Mouse (Mus musculus) heart, embryonic 16.5 days (tissue): ENCODE data around the gene Rnf123. TPM values are rescaled to one million over a fixed set of nuclear protein-coding genes. Genes with fewer than 3 reads are reported as not detected.

Experiments
- ATAC-seq: fragments of 200-750 bp; cut with Nextera tagmentation; replicated peaks from 2 replicates; pipeline ENCODE4 v1.8.0; 2017; ENCODE audit warnings: moderate number of reproducible peaks; ENCODE audit not compliant: insufficient read depth, low FRiP score; ENCODE audit errors: extremely low read depth
- H3K27ac ChIP-seq: fragments of 300-500 bp; sonication (generic); 2 replicates; pipeline ENCODE4 v1.5.1; 2014; ENCODE audit warnings: mild to moderate bottlenecking, low read length, control low read depth, moderate library complexity
- H3K27me3 ChIP-seq: fragments of 300-500 bp; sonication (generic); 2 replicates; pipeline ENCODE4 v1.6.1; 2014; ENCODE audit warnings: low read length, mixed read lengths; ENCODE audit not compliant: control insufficient read depth, insufficient read depth
- H3K36me3 ChIP-seq: fragments of 300-500 bp; sonication (generic); 2 replicates; pipeline ENCODE4 v1.6.1; 2014; ENCODE audit not compliant: control insufficient read depth, insufficient read depth
- H3K4me1 ChIP-seq: fragments of 300-500 bp; sonication (generic); 2 replicates; pipeline ENCODE4 v1.6.1; 2014; ENCODE audit warnings: low read length, mixed read lengths; ENCODE audit not compliant: control insufficient read depth, insufficient read depth
- H3K4me2 ChIP-seq: fragments of 300-500 bp; sonication (generic); 2 replicates; pipeline ENCODE4 v1.6.1; 2014; ENCODE audit warnings: low read depth, mild to moderate bottlenecking, control low read depth, low read length
- H3K4me3 ChIP-seq: fragments of 300-500 bp; sonication (generic); 2 replicates; pipeline ENCODE4 v1.5.1; 2014; ENCODE audit warnings: mild to moderate bottlenecking, control low read depth, low read length
- H3K9ac ChIP-seq: fragments of 300-500 bp; sonication (generic); 2 replicates; pipeline ENCODE4 v1.6.1; 2014; ENCODE audit warnings: low read length, control low read depth
- H3K9me3 ChIP-seq: fragments of 300-500 bp; sonication (generic); replicated peaks from 2 replicates; pipeline ENCODE4 v1.6.1; 2016; ENCODE audit warnings: low read length; ENCODE audit not compliant: control insufficient read depth
- WGBS: fragments of 180-500 bp; shearing (Covaris S2); extraction: QIAGEN DNeasy Blood & Tissue Kit; methylation state at CpG from one replicate; pipeline ENCODE4 v1.1.7; 2014; 5-methylcytosine and 5-hydroxymethylcytosine counted together
- polyA plus RNA-seq: library from polyadenylated mRNA; unstranded; fragments of >200 nt; fragmentation: Nextera tagmentation; extraction: Ambion mirVana; gene quantifications from 2 replicates; pipeline ENCODE4 v1.2.1, GENCODE M21; 2015

Gene Rnf123
- polyA plus RNA-seq, 1 experiment from 2014 or later: 31.3 TPM

DNA sequence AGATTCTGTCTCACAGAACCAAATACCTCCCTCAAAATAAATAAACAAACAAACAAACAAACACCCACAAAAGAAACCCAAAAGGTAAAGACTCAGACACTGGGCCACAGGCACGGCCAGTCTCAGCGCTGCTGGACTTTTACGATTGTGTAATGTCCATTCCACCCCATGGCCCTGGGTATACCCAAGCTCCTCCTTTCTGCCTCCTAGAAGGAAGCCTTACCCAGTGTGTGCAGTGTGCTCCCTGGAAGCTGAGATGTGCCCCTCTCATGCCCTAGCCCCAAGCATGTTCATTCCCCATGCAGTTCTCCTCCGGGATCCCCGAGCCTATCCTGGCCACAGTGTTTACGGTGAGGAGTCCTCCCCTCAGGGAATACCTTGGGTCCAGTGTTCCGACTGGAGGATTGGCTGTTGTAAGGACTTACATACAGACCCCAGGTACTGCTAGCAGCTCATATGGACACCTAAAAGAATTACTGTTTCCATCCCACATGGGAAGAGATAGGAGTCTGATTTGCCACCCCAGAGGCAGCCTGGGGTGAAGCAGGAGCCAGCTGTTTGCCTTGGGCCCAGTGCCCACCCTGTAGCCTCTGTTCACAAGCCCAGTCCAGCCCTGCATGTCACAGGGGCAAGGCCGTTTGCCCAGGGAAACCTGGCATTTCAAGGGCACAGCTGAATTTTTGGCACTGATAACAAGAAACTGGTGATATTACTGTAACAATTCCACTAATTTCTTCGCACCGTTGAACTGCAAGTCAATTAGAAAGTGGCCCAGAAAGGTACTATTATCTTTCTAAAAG is 38.2 kb upstream of the Rnf123 start:
- Histone ChIP-seq H3K9me3 (no peaks in the 10 kb centered on the region), H3K4me1 (peaks cover 15% of the 10 kb centered on the region), H3K9ac (no peak overlapping the region), H3K27ac (no peak overlapping the region), H3K4me2 (no peak overlapping the region), H3K4me3 (no peak overlapping the region), H3K27me3 (no peaks in the 10 kb centered on the region), H3K36me3 (no peaks in the 10 kb centered on the region)
- no peak for ATAC-seq
- 83% methylated on average over 10 of the region's 10 CpGs for WGBS

DNA sequence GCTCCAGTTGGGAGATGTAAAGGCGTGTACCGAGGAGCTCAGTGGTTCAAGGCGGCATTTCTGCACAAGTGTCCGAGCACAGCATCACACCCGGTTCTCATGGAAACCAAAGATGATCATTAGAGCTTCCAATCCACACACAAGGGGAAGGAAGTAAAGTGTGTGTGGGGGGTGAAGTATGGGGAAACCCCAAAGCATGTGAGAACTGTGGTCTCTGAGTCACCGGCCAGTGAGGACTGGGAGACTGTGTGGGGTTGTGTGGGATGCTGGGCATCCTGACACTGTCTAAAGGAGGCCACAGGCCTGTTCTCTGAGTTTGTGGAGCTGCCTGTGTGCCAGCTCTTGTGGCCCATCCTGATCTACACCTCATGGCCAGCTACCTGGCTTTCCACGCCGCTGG is 37.5 kb upstream of the Rnf123 start:
- Histone ChIP-seq H3K36me3 (no peaks in the 10 kb centered on the region), H3K9me3 (no peaks in the 10 kb centered on the region), H3K4me1 (peaks cover 15% of the 10 kb centered on the region), H3K27me3 (no peaks in the 10 kb centered on the region), H3K9ac (no peak overlapping the region), H3K4me2 (no peak overlapping the region), H3K4me3 (no peak overlapping the region), H3K27ac (peak overlapping the region; percentile 84)
- WGBS: 87% methylated on average over 8 of the region's 8 CpGs
- ATAC-seq: no peak

GRCm38 (mm10) chr9:108119891-108120411 is 36.8 kb upstream of the Rnf123 start:
- H3K27me3 ChIP-seq: no peaks in the 10 kb centered on the region
- peak overlapping the region; percentile 31; the same call in 1 of the 2 replicates for H3K4me2 ChIP-seq
- H3K4me1 ChIP-seq: peaks cover 15% of the 10 kb centered on the region
- H3K36me3 ChIP-seq: no peaks in the 10 kb centered on the region
- no peaks in the 10 kb centered on the region for H3K9me3 ChIP-seq
- H3K9ac ChIP-seq: peak overlapping the region; percentile 62
- peak; percentile 93 for ATAC-seq
- WGBS: 19% methylated on average over 9 of the region's 11 CpGs
- H3K27ac ChIP-seq: peak overlapping the region; percentile 84
- H3K4me3 ChIP-seq: no peak overlapping the region

GRCm38 (mm10) chr9:108117143-108117542 is 34.0 kb upstream of the Rnf123 start:
- WGBS: 67% methylated on average over 4 of the region's 4 CpGs
- no peak overlapping the region for H3K4me3 ChIP-seq

DNA sequence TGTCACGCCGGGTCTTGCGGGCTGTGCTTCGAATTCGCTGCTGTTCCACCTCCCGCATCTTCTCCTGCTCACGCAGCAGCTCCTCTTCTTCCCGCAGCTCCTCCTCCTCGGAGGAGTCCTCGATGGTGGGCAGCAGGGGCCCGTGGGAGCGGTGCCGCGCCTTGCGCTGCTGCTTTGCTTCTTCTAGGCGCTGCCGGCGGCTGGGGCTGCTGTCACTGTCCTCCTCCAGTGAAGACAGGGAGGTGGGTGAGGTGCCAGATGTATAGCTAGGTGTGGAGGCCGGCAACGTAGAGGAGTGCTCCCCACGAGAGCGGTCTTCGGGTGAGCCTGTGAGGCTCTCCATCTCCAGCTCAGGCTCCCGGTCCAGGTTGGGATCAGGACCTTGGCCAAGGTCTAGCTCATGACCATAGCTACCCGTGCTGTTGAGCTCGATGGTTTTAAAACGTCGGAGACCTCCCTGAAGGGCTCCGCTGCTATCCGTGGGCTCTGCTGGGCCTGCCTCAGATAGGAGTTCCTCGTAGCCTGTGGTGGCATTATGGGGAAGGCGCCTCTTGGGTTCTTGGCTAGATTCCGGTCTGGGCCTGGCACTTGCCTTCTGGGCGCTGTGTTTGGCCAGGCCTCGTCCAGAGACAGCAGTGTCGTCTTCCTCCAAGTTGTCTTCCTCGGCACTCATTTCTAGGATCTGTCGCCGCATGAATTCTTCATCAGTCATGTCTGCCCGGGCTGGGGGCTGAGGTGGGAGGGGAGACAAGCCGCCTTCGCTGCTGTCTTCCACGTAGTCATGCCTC is 32.3 kb upstream of the Rnf123 start:
- Histone ChIP-seq H3K27me3 (peaks cover 8% of the 10 kb centered on the region), H3K4me2 (no peak overlapping the region), H3K4me1 (peaks cover 18% of the 10 kb centered on the region), H3K27ac (no peak overlapping the region), H3K4me3 (no peak overlapping the region), H3K9me3 (peaks cover 3% of the 10 kb centered on the region; the same call in 1 of the 2 replicates), H3K36me3 (no peaks in the 10 kb centered on the region), H3K9ac (no peak overlapping the region)
- no peak for ATAC-seq
- WGBS: 62% methylated on average over 43 of the region's 43 CpGs

More at GRCm38 (mm10) chr9:108117143-108117542, 34.0 kb upstream of the Rnf123 start:
- Histone ChIP-seq H3K36me3 (no peaks in the 10 kb centered on the region), H3K9ac (no peak overlapping the region), H3K9me3 (peaks cover 3% of the 10 kb centered on the region; the same call in 1 of the 2 replicates), H3K4me1 (peaks cover 15% of the 10 kb centered on the region), H3K4me2 (no peak overlapping the region), H3K27me3 (peaks cover 8% of the 10 kb centered on the region), H3K27ac (no peak overlapping the region)
- ATAC-seq: no peak

- Histone ChIP-seq H3K4me2 (no peak overlapping the region), H3K27me3 (peaks cover 8% of the 10 kb centered on the region), H3K4me3 (no peak overlapping the region), H3K9me3 (peaks cover 3% of the 10 kb centered on the region; the same call in 1 of the 2 replicates), H3K27ac (no peak overlapping the region), H3K36me3 (no peaks in the 10 kb centered on the region), H3K9ac (no peak overlapping the region), H3K4me1 (peaks cover 9% of the 10 kb centered on the region)
- 91% methylated on average over 18 of the region's 18 CpGs for WGBS
- ATAC-seq: no peak
Measured at GRCm38 (mm10) chr9:108112719-108113340, 29.7 kb upstream of the Rnf123 start.

DNA sequence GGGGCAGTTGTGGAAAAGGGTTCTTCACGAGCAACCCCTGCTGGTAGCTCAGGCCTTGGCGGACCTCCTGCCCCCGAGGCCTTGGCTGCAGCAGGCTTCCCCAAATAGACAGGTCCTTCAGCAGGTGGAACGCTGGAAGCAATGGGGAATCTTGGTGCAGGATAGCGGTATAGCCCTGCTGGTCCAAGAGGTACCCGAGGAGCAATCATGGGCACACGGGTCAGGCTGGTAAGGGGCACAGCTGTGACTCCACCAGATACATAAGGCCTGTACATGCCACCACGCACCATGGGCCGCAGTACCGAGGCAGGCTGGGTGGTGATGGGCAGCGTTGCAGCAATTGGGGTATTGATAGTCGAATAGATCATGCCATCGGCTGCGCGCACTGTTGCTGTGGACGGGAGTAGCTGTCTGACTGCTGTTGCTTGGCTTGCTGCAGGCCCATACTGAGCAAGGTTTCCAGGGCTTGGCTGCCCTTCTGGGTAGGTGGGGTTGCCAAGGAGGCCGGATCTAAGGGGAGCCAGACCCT is 28.5 kb upstream of the Rnf123 start:
- Histone ChIP-seq H3K4me2 (peak overlapping the region; percentile 70), H3K9me3 (peaks cover 3% of the 10 kb centered on the region; the same call in 1 of the 2 replicates), H3K27ac (no peak overlapping the region), H3K36me3 (no peaks in the 10 kb centered on the region), H3K9ac (peak overlapping the region; percentile 66), H3K4me1 (peaks cover 9% of the 10 kb centered on the region), H3K4me3 (peak overlapping the region; percentile 47), H3K27me3 (peaks cover 8% of the 10 kb centered on the region)
- no peak for ATAC-seq
- 75% methylated on average over 17 of the region's 17 CpGs for WGBS

GRCm38 (mm10) chr9:108111101-108111592 is 28.0 kb upstream of the Rnf123 start:
- H3K27me3 ChIP-seq: peaks cover 8% of the 10 kb centered on the region
- 4% methylated on average over 22 of the region's 22 CpGs for WGBS
- no peaks in the 10 kb centered on the region for H3K36me3 ChIP-seq
- ATAC-seq: no peak
- peaks cover 3% of the 10 kb centered on the region; the same call in 1 of the 2 replicates for H3K9me3 ChIP-seq
- H3K4me2 ChIP-seq: peak overlapping the region; percentile 70
- peaks cover 9% of the 10 kb centered on the region for H3K4me1 ChIP-seq
- peak overlapping the region; percentile 47 for H3K4me3 ChIP-seq
- H3K9ac ChIP-seq: peak overlapping the region; percentile 66
- no peak overlapping the region for H3K27ac ChIP-seq
